Mouse (Mus musculus): ENCODE data around the gene Mex3b. TPM values are rescaled to one million over a fixed set of nuclear protein-coding genes. Genes with fewer than 3 reads are reported as not detected.

Mex3b gene
- total RNA-seq, 2 experiments from 2014 or later, result 4.1 to 5.2 TPM

- peak; percentile 98 to 99 for DNase-seq
- intact Hi-C loops (cut with DNase I), result loop anchor here (2.0 to 5.0 kb wide), 2 partner anchors 147 to 686 kb away; no protein-coding TSS in a partner anchor
These were observed 1.2 kb upstream of the Mex3b start for GRCm38 (mm10) chr7:82865834-82866485.

GRCm38 (mm10) chr7:82866486-82867270 is 455 bp upstream of the Mex3b start:
- intact Hi-C loops (cut with DNase I), result loop anchor here (5.0 kb wide), 1 partner anchor 686 kb away; no protein-coding TSS in a partner anchor
- DNase-seq, result peak; percentile 93 to 95

- peak; percentile 23 to 37 for DNase-seq
These were observed 1.4 kb downstream of the Mex3b start for GRCm38 (mm10) chr7:82868309-82869230.

GRCm38 (mm10) chr7:82869231-82870147 is 2.4 kb downstream of the Mex3b start:
- intact Hi-C loops (cut with DNase I), result loop anchor here (5.0 kb wide), 1 partner anchor 683 kb away; no protein-coding TSS in a partner anchor
- peak; percentile 26 to 43 for DNase-seq

More at GRCm38 (mm10) chr7:82868309-82869230, 1.4 kb downstream of the Mex3b start:
- intact Hi-C loops (cut with DNase I), result loop anchor here (5.0 kb wide), 1 partner anchor 684 kb away; no protein-coding TSS in a partner anchor

GRCm38 (mm10) chr7:82870148-82870513 is 3.0 kb downstream of the Mex3b start:
- intact Hi-C loops (cut with DNase I), result no loop called here
- no peak for DNase-seq

GRCm38 (mm10) chr7:82876551-82876950 is 9.4 kb downstream of the Mex3b start:
- intact Hi-C loops (cut with DNase I), result no loop called here
- no peak for DNase-seq

DNA sequence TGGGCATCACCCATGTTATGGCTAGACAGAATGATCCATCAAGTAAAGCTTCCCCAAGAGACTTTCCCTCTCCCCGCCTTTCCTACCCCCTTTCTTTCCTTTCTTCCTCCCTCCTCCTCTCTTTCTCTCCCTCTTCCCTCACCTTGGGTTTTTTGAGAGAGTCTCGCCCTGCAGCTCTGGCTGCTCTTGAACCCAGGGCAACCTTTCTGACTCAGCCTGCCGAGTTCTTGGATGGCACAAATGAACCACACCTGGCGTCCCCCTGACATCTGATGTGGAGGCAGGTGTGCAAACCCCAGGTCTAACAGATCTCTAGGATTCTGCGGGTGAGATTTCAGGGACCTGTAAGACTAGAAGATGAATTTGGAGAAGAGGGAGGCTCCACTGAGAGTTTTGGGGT is 12.9 kb downstream of the Mex3b start:
- no peak for DNase-seq
- intact Hi-C loops (cut with DNase I), result no loop called here

- no peak for DNase-seq
- intact Hi-C loops (cut with DNase I), result no loop called here
These were observed 13.6 kb downstream of the Mex3b start for GRCm38 (mm10) chr7:82880700-82881099.

DNA sequence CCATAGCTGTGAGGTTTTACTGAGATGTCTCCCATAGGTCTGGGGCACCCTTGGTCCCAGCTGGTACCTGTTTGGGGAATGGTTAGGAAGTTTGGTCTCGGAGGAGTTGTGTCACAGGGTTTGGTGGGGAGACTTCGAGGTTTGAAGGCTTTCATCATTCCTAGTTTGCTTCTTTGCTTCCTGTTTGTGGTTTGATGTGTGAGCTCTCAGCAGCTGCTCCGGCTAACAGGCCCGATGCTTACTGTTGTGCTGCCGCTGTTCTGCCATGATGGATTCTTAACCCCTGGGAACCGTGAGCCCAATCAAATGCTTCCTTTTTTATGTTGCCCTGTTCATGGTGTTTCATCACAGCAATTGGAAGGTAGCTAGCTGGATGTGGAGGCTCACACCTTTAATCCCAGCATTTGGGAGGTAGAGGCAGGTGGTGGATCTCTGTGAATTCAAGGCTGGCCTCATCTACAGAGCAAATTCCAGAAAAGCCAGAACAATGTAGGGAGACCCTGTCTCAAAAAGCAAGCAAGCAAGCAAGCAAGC is 23.3 kb downstream of the Mex3b start:
- intact Hi-C loops (cut with DNase I), result no loop called here
- DNase-seq, result no peak

DNA sequence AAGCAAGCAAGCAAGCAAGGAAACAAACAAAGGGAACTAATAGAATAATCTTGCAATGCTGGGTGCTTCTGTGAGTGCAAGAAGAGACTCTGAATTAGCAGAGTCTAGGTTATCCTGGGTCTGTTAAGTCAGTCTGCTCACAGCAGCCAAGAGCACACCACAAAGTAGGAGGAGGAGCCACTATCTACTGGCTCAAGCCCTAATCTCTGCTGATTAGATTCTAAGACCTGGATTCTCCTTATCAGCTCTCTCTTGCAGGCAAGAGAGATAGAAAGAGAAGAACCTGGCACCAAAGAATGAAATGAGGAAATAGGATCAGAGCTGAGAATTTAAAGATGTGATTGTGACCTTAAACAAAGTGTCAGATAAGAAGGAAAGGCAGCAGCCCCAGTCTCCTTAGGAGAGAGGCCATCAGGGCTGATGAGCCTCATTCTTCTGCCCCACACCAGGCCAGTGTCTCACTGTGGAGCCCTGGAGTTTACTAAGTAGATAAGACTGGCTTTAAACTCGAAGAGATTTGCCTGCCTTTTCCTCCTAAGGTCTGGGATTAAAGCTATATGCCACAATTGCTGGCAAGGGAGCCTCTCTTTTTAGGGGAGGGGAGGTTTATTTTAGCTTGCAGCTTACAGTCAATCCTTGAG is 23.9 kb downstream of the Mex3b start:
- no peak for DNase-seq
- intact Hi-C loops (cut with DNase I), result no loop called here

DNA sequence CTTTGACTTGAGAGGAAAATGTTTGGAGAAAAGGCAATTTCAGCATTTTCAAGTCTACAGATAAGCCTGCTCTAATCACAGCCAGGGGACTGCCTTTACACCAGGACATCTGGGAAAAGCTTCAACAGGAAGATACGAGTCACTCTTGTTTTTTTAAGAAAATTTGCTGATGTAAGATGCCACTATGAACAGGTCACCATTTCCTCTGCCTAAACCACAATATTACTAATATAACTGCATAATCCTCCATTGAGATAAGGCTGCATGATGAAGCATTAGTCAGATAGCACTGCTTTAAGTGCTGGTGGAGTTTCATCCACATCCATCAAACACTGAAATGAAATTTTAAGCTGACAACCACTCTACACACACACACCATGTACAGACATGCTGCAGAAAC is 27.2 kb downstream of the Mex3b start:
- intact Hi-C loops (cut with DNase I), result no loop called here
- no peak for DNase-seq

GRCm38 (mm10) chr7:82895606-82896005 is 28.5 kb downstream of the Mex3b start:
- intact Hi-C loops (cut with DNase I), result no loop called here
- no peak for DNase-seq

DNA sequence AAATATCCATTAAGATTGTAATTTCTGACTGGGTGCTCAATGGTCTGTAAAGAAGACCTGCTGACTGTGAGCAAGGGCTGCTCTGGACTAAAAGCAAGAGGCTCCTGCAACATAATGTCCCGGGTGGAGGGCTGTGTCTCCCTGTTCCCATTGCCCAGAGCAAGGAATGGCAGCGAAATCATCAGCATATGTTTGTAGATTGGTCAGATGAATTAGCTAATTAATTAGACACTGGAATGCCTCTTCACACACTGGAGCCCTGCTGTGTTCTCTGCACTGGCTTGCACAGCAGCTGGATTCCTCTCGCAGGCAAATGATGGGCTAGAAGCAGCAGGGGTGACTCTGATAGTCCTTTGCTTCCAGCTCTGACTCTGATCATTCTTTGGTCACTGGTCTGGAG is 29.6 kb downstream of the Mex3b start:
- intact Hi-C loops (cut with DNase I), result no loop called here
- no peak for DNase-seq

DNA sequence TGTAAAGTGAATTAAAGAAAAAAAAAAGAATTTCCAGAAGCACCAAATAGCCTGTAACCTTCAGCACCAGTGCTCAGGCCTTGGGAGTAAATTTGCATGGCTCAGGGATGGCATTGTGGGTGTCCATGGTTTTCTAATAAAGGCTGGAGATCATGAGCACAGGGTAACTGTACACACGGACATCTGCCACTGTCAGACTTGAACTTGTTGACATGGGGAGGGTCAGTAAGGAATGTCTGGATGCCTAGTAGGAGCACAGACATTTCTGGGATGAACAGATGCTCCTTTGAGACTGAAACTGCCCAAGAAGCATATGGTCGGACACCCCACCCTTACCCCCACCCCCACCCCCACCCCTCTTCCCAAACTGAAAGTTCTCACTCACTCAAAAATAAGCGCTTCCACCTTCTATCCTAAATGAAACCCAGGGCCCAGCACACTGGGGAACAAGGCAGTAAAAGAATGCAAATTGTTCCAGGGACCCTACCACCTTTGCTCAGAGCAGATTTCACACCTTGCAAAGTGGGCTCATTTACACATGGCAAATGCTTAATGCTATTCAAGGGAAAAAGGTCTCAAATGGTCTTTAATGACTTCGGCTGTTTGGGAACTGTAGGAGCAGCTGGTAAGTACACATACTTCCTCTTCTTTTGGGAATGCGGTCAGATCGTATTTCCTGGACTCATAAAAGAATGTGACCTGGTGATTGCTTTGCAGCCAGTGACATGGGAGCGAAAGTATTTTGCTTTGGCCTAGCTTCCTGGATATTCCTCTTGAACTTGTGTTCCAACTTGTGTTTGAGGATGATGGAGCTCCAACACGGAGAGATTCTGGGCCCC is 32.5 kb downstream of the Mex3b start:
- DNase-seq, result no peak
- intact Hi-C loops (cut with DNase I), result no loop called here

DNA sequence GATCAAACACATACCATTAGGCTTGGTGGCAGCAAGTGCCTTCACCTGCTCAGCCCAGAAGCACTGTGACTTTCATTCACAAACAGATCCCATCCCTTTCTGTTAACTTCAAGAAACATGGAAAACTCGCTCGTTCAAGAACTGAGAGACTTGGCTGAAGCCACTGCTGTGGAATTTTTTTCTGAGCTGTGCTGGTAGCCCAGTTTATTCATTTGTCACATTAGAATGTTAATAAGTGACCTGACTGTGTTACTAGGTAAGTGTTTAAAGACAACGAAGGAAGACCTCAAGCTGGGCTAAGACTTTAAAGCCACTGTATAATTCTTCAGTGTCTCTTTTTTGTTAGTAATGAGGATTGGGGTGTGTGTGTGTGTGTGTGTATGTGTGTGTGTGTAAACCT is 35.9 kb downstream of the Mex3b start:
- intact Hi-C loops (cut with DNase I), result no loop called here
- no peak for DNase-seq

DNA sequence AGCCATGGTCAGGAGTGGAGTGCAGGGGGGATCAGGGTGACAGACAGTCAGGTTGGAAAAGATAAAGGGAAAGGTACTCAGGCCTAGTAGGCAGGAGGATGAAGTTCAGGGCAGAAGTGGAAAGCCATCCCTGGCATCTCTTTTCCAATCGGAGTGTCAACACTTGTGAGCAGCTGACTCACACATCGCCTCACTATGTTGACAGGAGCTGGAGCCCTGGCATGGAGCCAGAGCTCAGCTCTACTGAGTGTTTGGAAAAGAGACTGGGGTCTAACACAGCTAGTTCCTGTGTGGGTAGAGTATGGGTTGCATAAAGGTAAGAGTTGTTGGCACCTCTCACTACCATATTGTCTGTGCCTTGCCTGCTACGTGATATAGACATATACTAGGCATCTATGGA is 38.4 kb downstream of the Mex3b start:
- intact Hi-C loops (cut with DNase I), result no loop called here
- DNase-seq, result peak; percentile 31 to 67

DNA sequence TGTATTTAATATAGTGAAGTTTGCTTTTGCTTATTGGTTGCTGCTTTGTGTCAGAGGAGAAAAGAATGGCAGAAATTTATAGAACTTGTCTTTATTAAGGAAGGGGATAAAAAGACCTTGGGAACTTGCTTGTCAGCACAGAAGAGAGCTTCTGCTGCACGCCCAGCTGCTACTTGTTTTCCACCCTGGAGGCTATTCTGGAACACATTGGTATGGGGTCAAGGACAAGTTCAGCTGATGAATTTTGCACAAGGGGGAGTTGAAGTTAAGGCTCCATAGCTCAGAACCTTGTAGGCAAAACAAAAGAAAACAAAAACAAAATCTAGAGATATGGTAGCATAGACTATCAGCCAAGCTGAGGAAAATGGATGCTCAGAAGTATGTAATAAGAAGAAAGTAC is 39.9 kb downstream of the Mex3b start:
- DNase-seq, result no peak
- intact Hi-C loops (cut with DNase I), result no loop called here

Measured in heart, postnatal 14 days (tissue).